Mouse (Mus musculus): ENCODE data around the gene Dvl1. TPM values are rescaled to one million over a fixed set of nuclear protein-coding genes. Genes with fewer than 3 reads are reported as not detected.
A peak's percentile ranks its signal among the peaks of the same experiment; 100 is the strongest.

The Dvl1 gene
- 10 to 100 TPM; 85.4 to 86.9 TPM for total RNA-seq (2021)
- long read RNA-seq, transcript Dvl1-201 (15 exons, 3,358 nt) = major isoform, 101 of 249 reads
- long read RNA-seq, transcript Dvl1-206 (14 exons, 3,284 nt) = minor isoform, 5 of 249 reads
- long read RNA-seq, partial matches to known transcripts = 22 of 249 reads
- long read RNA-seq, other reads (novel, unspliced or antisense) = 121 of 249 reads

DNA sequence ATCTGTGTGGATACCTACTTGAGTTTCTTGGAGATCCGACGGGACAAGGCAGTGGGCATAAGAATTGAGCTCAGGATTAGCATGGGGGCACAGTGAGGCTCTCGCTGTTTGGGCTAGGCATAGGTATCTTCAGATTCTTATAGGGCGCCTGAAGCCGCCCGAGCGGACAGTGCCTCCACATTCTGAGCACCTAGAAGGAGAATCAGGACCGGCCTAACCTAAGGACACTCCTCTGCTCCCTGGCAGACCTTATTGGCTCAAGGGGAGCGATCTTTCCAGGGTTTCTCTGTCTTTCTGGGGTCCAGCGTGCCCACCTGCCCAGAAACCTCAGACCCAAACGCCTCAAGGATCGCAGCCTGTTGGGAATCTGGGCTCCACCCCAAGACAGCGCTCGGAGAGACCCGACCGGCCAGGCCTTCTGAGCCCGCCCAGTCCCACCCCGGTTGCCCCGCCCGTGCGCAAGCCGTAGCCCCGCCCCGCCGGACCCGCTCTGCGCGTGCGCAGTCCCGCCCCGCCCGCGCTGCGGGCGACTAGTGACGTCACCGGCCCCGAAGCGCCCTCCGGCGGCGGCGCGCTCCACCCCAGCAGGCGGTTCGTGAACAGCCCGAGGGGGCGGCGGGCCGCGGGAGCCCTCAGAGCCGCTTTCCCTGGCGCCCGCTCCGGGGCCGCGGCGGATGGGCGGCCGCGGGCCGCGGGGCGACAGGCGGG is at the start of gene Dvl1:
Gene Dvl1, plus strand, starts transcription at position 532 of the 708 bp plus-strand sequence.
- peak; percentile 92 to 95 for DNase-seq (ENCODE audit: low spot score in 2 of 2)

DNA sequence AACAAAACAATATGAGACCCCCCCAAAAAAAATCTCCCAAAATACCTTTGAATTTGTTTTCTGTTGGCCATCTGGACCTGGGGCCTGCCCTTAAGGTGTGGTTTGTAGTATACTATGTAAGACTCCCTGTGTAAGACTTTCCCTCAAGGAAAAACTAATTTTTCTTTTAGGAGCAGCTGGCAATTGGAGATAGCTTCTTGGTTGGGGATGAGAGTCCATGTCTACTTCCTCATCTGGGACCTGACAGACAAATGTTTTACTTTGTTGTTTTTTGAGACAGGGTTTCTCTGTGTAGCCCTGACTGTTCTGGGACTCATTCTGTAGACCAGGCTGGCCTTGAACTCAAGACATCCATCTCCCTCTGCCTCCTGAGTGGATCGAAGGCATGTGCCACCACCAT is 45.1 kb upstream of the Dvl1 start:
- no peak for DNase-seq (ENCODE audit: low spot score in 2 of 2)

DNA sequence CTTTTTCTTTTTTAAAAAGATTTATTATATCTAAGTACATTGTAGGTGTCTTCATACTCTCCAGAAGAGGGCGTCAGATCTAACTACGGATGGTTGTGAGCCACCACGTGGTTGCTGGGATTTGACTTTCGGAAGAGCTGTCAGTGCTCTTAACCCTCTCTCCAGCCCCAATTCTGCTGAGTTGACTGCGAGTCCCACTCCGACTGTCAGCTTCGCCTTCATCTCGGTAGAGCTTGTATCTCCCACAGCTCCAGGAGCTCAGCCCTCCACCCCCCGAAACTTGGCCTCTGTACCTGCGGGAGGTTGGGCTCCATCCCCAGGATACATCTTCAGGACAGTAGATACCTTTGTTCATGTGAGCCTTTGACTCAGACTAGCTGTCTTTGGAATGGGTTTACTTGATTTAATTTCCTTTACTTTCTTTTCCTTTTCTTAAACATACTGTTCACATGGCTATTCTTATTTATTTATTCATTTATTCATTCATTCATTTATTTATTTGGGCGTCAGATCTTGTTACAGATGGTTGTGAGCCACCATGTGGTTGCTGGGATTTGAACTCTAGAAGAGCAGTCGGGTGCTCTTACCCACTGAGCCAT is 44.4 kb upstream of the Dvl1 start, which contains the start of gene Mrpl20:
Gene Mrpl20, plus strand, starts transcription at position 138 of the 599 bp plus-strand sequence.
- no peak for DNase-seq (ENCODE audit: low spot score in 2 of 2)

DNA sequence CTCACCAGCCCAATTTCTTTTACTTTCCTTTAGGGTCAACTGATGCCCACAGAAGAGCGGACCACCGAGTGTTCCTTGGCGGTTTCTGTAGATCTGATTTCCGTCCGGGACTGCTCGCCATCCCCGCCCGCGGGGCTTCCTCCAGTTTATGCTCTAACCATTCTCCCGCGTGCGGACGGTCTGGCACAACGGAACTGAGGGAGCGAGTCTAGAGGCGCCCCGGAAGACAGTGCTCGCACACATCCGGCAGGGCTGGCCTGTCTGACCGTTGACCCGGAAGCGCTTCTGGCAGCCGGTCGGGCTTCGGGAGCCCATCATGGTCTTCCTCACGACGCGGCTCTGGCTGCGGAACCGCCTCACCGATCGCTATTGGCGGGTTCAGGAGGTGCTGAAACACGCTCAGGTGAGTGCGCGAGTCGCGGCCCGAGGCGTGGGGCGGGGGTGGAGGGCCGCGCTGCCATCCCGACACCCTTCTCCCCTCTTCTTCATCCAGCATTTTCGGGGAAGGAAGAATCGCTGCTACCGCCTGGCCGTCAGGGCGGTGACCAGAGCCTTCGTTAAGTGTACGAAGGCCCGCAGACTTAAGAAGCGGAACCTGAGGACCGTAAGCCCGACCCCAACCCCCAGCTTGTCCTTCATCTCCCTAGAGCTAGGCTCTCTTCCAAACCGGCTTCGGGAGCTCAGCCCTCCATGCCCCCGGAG is 43.7 kb upstream of the Dvl1 start:
- DNase-seq (ENCODE audit: low spot score in 2 of 2) = peak; percentile 89 to 96

DNA sequence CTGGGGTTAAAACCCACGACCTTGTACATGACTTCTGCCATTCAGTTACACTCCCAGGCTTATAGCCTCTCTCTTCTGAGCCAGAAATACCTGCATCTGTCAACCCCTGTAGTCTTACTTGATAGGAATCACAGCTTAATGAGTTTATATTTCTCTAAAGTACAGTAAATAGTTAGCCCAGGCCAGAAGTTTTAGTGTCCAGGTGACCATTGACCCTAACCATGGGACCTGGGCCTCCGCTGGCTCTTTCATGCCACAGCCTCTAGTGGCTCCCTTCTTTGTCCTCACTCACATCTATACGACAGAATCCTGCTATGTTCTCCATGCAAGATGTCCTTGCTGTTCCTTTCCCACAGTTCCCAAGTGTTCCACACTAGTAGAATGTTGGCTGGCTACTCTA is 39.4 kb upstream of the Dvl1 start:
- no peak for DNase-seq (ENCODE audit: low spot score in 2 of 2)

DNA sequence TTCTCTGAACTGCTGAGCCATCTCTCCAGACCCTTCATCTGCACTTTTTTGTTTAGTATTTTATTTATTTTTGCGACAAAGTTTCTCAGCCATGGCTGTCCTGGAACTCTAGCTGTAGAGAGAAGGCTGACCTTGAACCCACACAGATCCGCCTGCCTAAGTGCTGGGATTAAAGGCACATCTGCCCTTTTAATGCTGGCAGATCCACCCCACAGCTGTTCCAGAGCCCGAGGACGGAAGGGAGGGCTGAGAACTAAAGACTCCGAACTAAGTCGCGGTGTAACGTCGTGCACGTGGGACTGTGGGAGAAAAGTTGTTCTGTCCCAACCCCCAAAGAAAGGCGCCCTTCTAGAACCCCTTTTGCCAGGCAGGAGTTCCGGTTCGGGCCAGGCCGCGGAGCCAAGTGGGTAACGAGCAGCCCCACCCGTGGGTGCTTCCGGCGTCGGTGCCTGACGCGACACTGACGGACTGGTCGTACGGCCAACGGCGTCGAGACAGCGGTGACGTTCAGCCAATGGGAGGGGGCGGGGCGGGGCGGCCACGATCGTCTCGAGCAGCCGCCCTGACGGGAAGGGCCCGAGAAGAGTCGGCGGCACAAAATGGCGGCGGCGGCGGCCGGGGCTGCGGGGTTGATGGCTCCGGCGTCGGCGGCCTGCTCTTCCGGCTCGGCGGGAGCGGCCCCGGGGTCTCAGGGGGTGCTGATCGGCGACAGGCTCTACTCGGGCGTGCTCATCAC is 35.1 kb upstream of the Dvl1 start, which contains the start of gene Ccnl2:
Gene Ccnl2, plus strand, starts transcription at position 561 of the 736 bp plus-strand sequence.
- DNase-seq (ENCODE audit: low spot score in 2 of 2) = peak; percentile 90 to 96

DNA sequence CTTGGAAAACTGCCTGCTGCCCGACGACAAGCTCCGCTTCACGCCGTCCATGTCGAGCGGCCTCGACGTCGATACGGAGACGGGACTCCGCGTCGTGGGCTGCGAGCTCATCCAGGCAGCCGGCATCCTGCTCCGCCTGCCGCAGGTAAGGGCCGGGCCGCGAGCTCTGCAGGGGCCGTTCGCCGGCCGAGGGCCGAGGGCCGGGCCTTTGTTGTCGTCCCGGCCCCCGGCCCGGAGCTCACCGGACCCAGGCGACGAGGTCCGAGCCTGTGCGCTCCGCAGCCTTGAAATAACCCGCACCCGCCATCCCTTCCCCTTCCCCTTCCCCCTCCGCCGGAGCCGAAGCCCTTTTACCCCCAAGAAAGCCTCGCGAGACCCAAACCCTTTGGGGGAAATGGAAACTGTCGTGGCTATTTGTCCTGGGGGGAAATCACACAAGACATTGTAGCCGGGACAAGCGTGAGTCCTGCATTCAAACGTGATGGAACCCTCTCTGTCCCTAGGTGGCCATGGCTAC is 34.5 kb upstream of the Dvl1 start:
- DNase-seq (ENCODE audit: low spot score in 2 of 2) = no peak

DNA sequence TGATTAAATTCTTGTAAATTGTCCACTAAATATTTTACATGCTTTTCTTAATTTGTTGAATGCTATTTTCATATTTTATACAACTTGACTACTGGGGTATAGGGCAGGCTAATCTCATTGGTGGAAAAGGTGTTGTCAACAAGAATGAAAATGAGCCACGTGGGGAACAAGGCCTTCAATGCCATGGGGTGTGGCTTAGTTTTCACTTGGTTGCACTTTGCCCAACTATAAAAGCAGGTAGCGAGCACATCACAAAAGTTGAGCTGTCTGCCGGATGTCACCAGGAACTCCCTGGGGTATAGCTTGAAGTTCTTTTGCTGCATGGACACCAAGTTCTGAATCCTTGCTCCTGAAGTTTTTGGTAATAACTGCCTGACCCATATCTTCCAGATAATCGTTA is 29.7 kb upstream of the Dvl1 start:
- DNase-seq (ENCODE audit: low spot score in 2 of 2) = no peak

DNA sequence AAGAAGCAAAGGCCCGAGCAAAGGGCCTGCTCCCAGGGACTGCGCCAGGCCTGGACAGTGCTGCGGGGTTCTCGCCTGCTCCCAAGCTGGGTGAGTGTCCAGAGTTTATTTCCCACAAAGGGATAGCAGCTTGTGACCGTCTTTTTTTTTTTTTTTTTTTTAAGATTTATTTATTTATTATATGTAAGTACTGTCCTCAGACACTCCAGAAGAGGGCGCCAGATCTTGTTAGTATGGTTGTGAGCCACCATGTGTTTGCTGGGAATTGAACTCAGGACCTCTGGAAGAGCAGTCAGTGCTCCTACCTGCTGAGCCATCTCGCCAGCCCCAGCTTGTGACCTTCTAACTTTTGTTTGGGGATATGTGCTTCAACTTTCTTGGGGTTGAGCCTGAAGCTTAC is 26.2 kb upstream of the Dvl1 start:
- no peak for DNase-seq (ENCODE audit: low spot score in 2 of 2)

DNA sequence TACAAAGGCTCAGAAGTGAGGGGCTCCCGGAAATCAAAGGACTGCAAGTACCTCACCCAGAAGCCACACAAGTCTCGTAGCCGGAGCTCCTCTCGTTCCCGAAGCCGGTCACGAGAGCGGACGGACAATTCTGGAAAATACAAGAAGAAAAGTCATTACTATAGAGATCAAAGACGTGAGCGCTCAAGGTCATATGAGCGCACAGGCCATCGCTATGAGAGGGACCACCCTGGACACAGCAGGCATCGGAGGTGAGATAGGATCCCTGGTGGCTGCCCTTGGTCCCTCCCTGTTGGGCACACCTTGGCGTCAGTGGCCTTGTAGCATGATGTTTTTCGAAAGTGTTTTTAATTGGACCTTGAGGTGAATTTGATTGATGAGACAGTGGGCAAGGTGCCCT is 23.8 kb upstream of the Dvl1 start:
- no peak for DNase-seq (ENCODE audit: low spot score in 2 of 2)

DNA sequence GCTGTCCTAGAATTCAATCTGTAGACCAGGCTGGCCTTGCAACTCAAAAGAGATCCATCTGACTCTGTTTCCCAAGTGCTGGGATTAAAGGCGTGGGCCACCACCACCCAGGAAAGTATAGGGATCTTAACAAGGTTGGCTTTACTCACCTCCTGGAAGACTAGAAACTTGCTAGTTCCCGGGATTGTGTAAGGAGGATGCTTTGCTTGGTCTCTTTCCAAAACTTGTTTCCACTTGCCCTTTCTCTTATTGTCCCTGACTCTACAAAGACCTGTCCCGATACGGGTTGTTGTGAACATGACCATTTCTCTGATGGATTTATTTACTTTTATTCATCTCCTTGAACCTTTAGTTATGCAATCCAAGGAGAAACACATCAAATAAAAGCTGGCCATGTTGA is 17.3 kb upstream of the Dvl1 start:
- no peak for DNase-seq (ENCODE audit: low spot score in 2 of 2)

DNA sequence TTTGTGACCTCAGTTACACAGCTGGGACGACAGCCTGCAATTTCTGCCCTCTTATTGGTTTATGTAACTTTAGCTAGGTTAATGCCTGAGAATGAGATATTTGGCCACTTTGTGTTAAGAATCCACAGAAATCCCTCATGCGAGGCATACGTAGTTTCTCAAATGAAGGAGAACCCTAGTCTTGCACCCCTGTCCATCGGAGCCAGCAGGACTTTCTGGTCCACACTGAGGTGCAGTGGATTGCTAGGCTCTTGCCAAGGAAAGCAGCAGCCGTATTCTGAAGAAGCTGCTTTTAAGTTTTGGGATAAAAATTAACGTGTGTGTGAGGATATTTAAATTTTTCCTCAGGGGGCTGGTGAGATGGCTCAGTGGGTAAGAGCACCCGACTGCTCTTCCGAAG is 16.6 kb upstream of the Dvl1 start:
- no peak for DNase-seq (ENCODE audit: low spot score in 2 of 2)

DNA sequence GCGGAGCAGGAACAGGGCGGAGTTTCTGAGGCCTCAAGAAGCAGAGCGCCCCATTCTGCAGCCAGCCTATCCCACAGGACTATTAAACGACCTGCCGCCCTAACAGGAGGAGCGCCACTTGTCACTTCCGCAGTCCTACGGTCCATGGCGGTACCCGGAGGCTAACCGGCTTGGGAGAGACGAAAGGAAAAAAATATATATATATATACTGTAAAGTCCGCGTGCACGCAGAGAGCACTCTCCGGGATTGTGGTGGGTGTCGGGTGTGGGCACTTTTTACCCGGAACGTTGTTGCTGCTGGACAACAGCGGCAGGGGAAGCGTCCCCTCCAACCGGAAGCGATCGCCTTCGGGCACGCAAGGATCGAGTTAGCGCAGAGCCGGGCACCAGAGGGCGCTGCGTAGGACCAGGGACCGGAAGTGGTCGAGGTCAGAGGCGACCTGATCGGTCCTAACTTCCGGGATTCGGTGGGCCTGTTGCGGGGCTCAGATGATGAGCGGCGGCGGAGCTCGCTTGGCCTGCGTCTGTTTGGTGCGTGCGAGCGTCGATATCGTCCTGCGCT is 15.9 kb upstream of the Dvl1 start, which contains the start of gene Aurkaip1:
Gene Aurkaip1, plus strand, starts transcription at position 68 of the 562 bp plus-strand sequence.
- DNase-seq (ENCODE audit: low spot score in 2 of 2) = peak; percentile 93 to 96

DNA sequence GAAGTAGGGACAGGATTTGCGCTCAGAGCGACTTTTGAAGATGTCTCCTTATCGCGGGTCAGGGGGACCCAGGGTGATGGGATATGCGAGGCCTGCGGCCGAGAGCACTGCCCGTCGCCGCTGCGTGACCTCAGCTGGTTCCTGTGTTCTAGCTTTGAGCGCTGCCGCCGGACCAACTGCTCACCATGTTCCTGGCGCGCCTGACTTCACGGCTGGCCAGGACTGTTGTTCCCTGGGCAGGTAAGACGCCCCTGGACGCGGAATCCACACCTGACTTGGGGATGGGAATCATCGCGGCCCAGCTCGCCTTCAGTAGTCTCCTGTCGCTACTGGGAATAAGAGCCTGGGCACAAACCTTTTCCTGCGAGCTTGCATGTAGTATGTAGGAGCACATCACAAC is 15.4 kb upstream of the Dvl1 start:
- no peak for DNase-seq (ENCODE audit: low spot score in 2 of 2)

DNA sequence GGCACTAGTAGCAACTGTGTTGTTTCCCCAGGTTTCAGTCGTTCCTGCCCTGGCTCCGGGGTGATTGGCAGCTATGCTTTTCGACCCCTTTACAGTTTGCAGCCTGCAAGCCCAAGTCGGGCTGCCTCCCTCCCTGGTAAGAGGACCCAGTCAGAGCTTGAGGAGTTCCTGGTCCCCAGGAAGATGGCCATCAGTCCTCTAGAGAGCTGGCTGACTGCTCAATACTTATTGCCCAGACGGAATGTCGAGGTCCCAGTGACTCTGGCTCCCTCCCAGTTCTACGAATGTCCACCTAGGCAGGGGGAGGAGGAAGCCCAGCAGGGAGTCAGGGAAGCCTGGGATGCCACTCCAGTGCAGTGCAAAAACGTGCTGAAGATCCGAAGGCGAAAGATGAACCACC is 14.9 kb upstream of the Dvl1 start:
- no peak for DNase-seq (ENCODE audit: low spot score in 2 of 2)

DNA sequence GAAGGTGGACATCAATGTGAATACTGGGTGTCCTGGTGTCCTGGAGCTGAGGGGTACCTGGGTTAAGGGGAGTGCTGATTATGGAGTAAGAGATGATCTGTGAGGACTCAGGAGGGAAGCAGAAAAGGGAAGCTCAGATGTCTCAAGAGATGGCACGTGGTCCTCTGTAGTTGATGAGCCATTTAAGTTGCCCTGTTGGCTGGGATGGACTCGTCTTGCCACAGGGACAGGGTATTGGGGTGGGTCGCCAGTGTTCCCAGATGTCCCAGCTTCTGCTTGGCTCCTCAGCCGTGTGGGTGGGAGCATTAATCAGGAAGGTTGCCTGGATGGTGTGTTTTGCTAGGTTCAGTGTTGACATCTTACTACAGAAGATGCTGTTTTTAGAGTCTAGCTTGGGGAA is 14.0 kb upstream of the Dvl1 start:
- DNase-seq (ENCODE audit: low spot score in 2 of 2) = no peak

DNA sequence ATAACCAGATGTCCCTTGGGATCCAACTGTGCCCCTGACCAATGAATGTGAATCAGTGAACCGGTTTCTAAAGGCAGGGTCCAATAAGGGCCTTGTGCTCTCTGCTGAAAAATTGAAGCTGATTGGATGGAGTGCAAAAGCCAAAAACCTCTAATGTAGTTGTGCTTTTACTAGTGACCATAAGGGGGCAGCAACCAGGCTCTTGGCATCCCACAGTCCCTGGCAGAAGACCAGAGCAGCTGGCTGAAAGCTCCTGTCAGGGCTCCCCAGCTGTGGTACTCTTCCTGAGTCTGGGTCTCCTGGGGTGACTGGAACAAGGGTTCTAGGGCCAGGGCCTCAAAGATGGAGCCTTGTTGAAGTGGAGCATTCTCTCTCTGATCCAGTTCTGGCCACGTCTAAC is 13.4 kb upstream of the Dvl1 start:
- DNase-seq (ENCODE audit: low spot score in 2 of 2) = peak; percentile 59 to 84

DNA sequence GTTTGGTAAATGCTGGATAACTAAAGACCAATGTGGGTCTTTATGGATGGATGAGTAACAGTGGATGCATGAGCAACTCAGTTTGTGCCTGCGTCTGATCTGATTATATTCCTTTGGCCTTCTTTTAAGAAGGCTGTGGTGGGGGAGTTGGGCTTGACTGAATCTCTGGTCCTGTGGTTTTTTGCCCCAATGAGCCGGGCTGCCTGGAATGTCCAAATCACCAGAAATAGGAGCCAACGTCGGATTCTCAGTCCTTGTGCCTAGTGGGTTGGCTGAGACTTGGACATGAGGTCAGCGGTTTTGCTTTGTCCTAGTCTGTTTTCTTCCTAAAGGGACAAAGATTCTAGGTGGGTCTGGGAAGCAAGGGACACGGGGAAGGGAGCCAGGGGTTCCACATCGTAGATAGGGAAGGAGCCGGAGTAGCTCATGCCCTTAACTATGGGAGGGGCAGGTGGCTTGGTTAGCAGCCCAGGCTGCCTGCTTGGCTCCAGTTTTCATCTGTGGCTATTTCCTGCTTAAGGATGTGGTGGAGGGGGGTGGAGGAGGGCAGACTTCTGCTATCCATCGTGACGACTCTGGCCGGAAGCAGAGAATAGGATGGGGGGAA is 9.7 kb upstream of the Dvl1 start:
- no peak for DNase-seq (ENCODE audit: low spot score in 2 of 2)

DNA sequence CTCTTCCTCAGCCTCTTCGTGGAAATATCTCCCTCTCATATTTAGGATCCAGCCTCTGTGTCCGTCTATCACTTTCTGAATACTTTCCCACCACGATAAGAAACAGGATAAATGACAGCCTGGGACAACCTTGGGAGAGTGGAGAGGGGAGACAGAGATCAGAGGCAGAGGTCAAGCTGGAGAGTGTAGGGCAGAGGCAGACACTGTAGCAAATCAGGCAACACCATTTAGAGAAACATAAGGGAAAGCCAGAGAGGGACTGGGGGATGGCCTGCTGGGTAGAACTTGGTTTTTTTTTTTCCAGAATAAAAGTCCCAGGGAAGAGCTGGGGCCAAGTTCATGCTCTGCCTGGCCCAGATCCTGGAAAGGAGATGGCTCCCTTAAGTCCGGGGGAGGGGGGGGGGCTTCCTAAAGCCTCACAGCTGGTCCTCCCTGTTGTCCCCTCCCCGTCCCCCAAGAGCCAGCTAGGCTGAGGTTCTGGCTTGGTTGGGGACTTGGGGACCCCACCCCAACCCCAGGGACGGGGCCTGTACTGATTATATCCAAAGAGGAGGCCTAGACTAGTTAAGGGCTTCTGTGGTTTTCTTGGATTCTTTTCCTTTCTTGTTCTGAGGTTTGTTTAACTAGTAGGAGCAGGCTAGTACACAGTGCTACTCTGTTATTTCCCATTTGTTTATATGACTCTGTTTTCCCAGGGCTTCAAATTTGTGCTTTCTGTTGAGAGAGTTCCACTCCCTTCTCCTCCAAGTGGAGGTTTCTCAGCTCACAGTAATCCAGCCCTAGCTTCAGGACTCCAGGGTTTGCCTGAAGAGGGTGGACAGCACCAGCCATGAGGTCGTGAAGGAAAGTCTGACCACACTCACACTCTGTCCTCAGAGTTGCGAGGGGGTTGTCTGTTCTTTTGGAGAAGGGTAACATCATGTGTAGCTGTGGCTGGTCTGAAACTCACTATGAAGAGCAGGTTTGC is 8.7 kb upstream of the Dvl1 start:
- no peak for DNase-seq (ENCODE audit: low spot score in 2 of 2)

Data from layer of hippocampus, adult 18-20 months (tissue).